Mouse (Mus musculus) T-helper 2 cell (primary cell): ENCODE measurements at regions not wholly inside any gene's neighbourhood (a gene's known extent, or its start where the extent isn't known, plus 50 kb on each side); places are given as distances from the start of the nearest gene placed in this dataset.

Experiments used
- in situ Hi-C: fragments of 300-600 bp; cut with MboI, MseI; formaldehyde crosslinking; loops from one replicate; pipeline ENCODE4 v1.15.1; 2025; ENCODE audit warnings: high pct_unique_total_duplicates

GRCm38 (mm10) chrX:106766812-106767211 lies 73.6 kb downstream of the Rtl3 start:
- in situ Hi-C loops = loop anchor here (25.0 kb wide), 1 partner anchor 530 kb away; no protein-coding TSS in a partner anchor
